Mouse (Mus musculus) CH12.LX (cell line): ENCODE measurements around the gene Pou3f1. TPM values are rescaled to one million over a fixed set of nuclear protein-coding genes. Genes with fewer than 3 reads are reported as not detected.
A peak's percentile ranks its signal among the peaks of the same experiment; 100 is the strongest.

ENCODE experiments used
- CTCF ChIP-seq, 2 experiments: IDR thresholded peaks in 1 of 2; conservative IDR thresholded peaks in 1 of 2; 2 replicates each; pipeline ENCODE4 v1.5.1; 2011 to 2012; ENCODE audit warnings: low read depth in 2 of 2, low read length in 2 of 2, improper control_type of control experiment in 1 of 2, inconsistent platforms in 1 of 2, mild to moderate bottlenecking in 1 of 2, moderate library complexity in 1 of 2
- POLR2A ChIP-seq: IDR thresholded peaks from 2 replicates; pipeline ENCODE4 v1.6.1; 2011; ENCODE audit warnings: low read depth, mild to moderate bottlenecking, improper control_type of control experiment, low read length
- TCF12 ChIP-seq: IDR thresholded peaks from 2 replicates; pipeline ENCODE4 v1.6.1; 2014; ENCODE audit warnings: low read depth, mild to moderate bottlenecking, inconsistent platforms, low read length, improper control_type of control experiment
- ZKSCAN1 ChIP-seq: IDR thresholded peaks from 2 replicates; pipeline ENCODE4 v1.6.1; 2012; ENCODE audit warnings: low read depth, inconsistent platforms, low read length, improper control_type of control experiment, borderline replicate concordance
- ZNF384 ChIP-seq: IDR thresholded peaks from 2 replicates; pipeline ENCODE4 v1.6.1; 2012; ENCODE audit warnings: low read depth, low read length, improper control_type of control experiment, inconsistent platforms
- polyA plus RNA-seq: library from polyadenylated mRNA; unstranded; fragments of >175 nt; gene quantifications from 2 replicates; pipeline ENCODE4 v1.2.1, GENCODE M21; 2012; ENCODE audit warnings: low read depth; ENCODE audit not compliant: insufficient read length
- total RNA-seq, 2 experiments: library from RNA; depleted of rRNA; stranded (reverse); fragments of 300-350 nt in 1 of 2; fragments of >200 nt in 1 of 2; gene quantifications; 2 replicates each; pipeline ENCODE4 v1.2.3; 2012 to 2014

Gene Pou3f1
- total and polyA plus RNA-seq, 3 experiments, result not detected

DNA sequence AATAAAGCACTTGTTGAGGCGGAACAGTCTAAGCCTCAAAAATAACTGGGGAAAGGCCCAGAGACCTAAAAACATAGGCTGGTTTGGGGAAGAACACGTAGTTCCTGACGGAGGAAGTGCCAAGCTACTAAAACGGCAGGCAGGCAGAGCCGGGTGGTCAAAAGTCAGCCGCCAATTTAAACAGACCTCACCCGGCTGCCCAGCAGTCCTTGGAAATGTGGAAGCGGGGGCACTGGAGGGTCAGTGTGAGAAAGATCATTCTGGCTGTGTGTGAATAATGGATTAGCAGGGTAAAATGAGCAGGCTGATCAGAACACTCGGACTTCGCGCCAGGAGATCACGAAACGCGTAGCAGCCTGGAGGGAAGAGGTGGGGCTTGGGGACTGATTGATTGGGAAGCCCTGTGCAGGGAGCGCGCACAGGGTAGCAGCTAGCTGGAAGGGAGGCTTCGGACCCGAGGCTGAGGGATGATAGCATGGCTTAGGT, 53.4 kb downstream of the Pou3f1 start (continued):
- TF ChIP-seq CTCF (conservative IDR thresholded peaks at IDR 0.05 in 1 of 2, IDR thresholded peaks at IDR 0.05 in 1 of 2; ENCODE audit: low read depth in 2 of 2, low read length in 2 of 2) (no peak), ZNF384 (no peak), ZKSCAN1 (no peak), POLR2A (no peak; the same call in 1 of the 2 replicates), TCF12 (peak; percentile 49; the same call in 1 of the 2 replicates)

Other genes with a start within 250 kb of the Pou3f1 start
- gene 3100002H09Rik, start 46.0 kb upstream of the Pou3f1 start, total RNA-seq (2012; rRNA removed), result not detected in 2 replicates
- gene 3100002H09Rik, start 46.0 kb upstream of the Pou3f1 start, total RNA-seq (2014; rRNA removed), result not detected in 2 replicates
- not detected in 2 replicates for gene 3100002H09Rik, start 46.0 kb upstream of the Pou3f1 start, polyA plus RNA-seq
- 52.7 and 63.2 TPM in 2 replicates for gene Utp11, start 36.8 kb downstream of the Pou3f1 start, total RNA-seq (2012; rRNA removed)
- gene Utp11, start 36.8 kb downstream of the Pou3f1 start, total RNA-seq (2014; rRNA removed), result 78.1 and 84.4 TPM in 2 replicates
- 102 and 107 TPM in 2 replicates for gene Utp11, start 36.8 kb downstream of the Pou3f1 start, polyA plus RNA-seq
- gene Fhl3, start 43.9 kb downstream of the Pou3f1 start, total RNA-seq (2012; rRNA removed), result 10.4 and 10.8 TPM in 2 replicates
- 3.6 and 4.1 TPM in 2 replicates for gene Fhl3, start 43.9 kb downstream of the Pou3f1 start, total RNA-seq (2014; rRNA removed)
- gene Fhl3, start 43.9 kb downstream of the Pou3f1 start, polyA plus RNA-seq, result 14.8 and 20.8 TPM in 2 replicates
- gene Sf3a3, start 58.0 kb downstream of the Pou3f1 start, total RNA-seq (2012; rRNA removed), result 100 and 129 TPM in 2 replicates
- 122 and 146 TPM in 2 replicates for gene Sf3a3, start 58.0 kb downstream of the Pou3f1 start, total RNA-seq (2014; rRNA removed)
- gene Sf3a3, start 58.0 kb downstream of the Pou3f1 start, polyA plus RNA-seq, result 134 and 156 TPM in 2 replicates
- gene Inpp5b, start 85.0 kb downstream of the Pou3f1 start, total RNA-seq (2012; rRNA removed), result 25.9 and 26.2 TPM in 2 replicates
- 30.2 and 34.0 TPM in 2 replicates for gene Inpp5b, start 85.0 kb downstream of the Pou3f1 start, total RNA-seq (2014; rRNA removed)
- 21.1 and 25.6 TPM in 2 replicates for gene Inpp5b, start 85.0 kb downstream of the Pou3f1 start, polyA plus RNA-seq
- 9.8 and 12.6 TPM in 2 replicates for gene Mtf1, start 145.3 kb downstream of the Pou3f1 start, total RNA-seq (2012; rRNA removed)
- gene Mtf1, start 145.3 kb downstream of the Pou3f1 start, total RNA-seq (2014; rRNA removed), result 6.8 and 9.5 TPM in 2 replicates
- 17.7 and 19.8 TPM in 2 replicates for gene Mtf1, start 145.3 kb downstream of the Pou3f1 start, polyA plus RNA-seq
- gene Yrdc, start 193.9 kb downstream of the Pou3f1 start, total RNA-seq (2012; rRNA removed), result 87.6 and 96.8 TPM in 2 replicates
- 160 and 171 TPM in 2 replicates for gene Yrdc, start 193.9 kb downstream of the Pou3f1 start, total RNA-seq (2014; rRNA removed)
- gene Yrdc, start 193.9 kb downstream of the Pou3f1 start, polyA plus RNA-seq, result 86.7 and 86.8 TPM in 2 replicates
- 29.0 and 32.0 TPM in 2 replicates for gene 1110065P20Rik, start 194.4 kb downstream of the Pou3f1 start, total RNA-seq (2012; rRNA removed)
- gene 1110065P20Rik, start 194.4 kb downstream of the Pou3f1 start, total RNA-seq (2014; rRNA removed), result 22.6 and 28.5 TPM in 2 replicates
- gene 1110065P20Rik, start 194.4 kb downstream of the Pou3f1 start, polyA plus RNA-seq, result 16.7 and 20.4 TPM in 2 replicates
- gene Maneal, start 205.4 kb downstream of the Pou3f1 start, total RNA-seq (2012; rRNA removed), result 0.08 and 0.13 TPM in 2 replicates
- gene Maneal, start 205.4 kb downstream of the Pou3f1 start, total RNA-seq (2014; rRNA removed), result not detected in 2 replicates
- not detected in 2 replicates for gene Maneal, start 205.4 kb downstream of the Pou3f1 start, polyA plus RNA-seq
- gene Epha10, start 224.1 kb downstream of the Pou3f1 start, total RNA-seq (2012; rRNA removed), result not detected in 2 replicates
- not detected in 2 replicates for gene Epha10, start 224.1 kb downstream of the Pou3f1 start, total RNA-seq (2014; rRNA removed)
- gene Epha10, start 224.1 kb downstream of the Pou3f1 start, polyA plus RNA-seq, result not detected in 2 replicates